Mouse (Mus musculus) bone marrow macrophage, adult 2 months (primary cell): ENCODE data around the gene Cttnbp2nl. TPM values are rescaled to one million over a fixed set of nuclear protein-coding genes. Genes with fewer than 3 reads are reported as not detected.

Source experiments
- H3K27ac ChIP-seq: 2 replicates; pipeline ENCODE4 v1.5.1; 2012; ENCODE audit warnings: low read depth, low read length; ENCODE audit not compliant: insufficient read depth
- H3K4me1 ChIP-seq: 2 replicates; pipeline ENCODE4 v1.6.1; 2012; ENCODE audit warnings: low read length; ENCODE audit not compliant: control insufficient read depth, insufficient read depth
- H3K4me3 ChIP-seq: 2 replicates; pipeline ENCODE4 v1.5.1; 2012; ENCODE audit warnings: mild to moderate bottlenecking, low read length, moderate library complexity; ENCODE audit not compliant: insufficient read depth
- CTCF ChIP-seq: IDR thresholded peaks from 2 replicates; pipeline ENCODE4 v1.5.1; 2012; ENCODE audit warnings: low read depth, mild to moderate bottlenecking, low read length, moderate library complexity
- POLR2A ChIP-seq: IDR thresholded peaks from 2 replicates; pipeline ENCODE4 v1.6.1; 2012; ENCODE audit warnings: mild to moderate bottlenecking, low read depth, low read length, borderline replicate concordance
- polyA plus RNA-seq: library from polyadenylated mRNA; stranded (reverse); fragments of >200 nt; gene quantifications from 2 replicates; pipeline ENCODE4 v1.2.4, GENCODE M21; 2012; ENCODE audit not compliant: missing spikeins, insufficient read depth, insufficient read length

The Cttnbp2nl gene
- polyA plus RNA-seq, 1 experiment: 127 TPM

DNA sequence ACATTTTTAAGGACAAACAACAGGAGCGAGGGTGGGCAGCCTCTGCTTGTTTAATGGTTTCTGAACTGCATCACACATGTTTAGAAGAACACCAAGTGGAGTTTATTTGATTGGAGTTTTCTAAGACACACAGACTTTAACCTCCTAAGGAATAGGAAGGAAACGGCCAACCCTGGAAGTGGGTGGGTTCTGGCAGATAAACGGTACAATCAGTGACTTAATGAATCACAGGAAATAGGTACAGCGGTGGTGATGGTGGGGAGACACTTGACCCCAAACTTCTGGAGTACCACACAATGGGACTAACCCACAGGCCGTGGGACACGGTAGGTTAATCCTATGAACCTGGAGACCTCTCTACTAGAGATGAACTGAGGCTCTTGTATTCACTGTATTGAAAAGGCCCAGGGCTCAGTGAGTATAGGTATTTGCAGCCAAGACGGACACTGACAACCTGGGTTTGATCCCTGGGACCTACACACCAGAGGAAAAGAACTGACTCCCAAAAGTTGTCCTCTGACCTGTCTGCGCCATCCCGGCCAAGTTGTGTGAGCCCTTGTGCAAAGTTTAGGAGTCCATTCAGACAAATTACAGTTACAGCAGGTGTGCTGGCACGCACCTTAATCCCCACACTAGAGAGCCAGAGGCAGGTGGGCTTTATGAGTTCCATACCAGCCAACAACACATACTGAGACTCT is 34.7 kb downstream of the Cttnbp2nl start:
- Histone ChIP-seq H3K27ac (no peak overlapping the region), H3K4me1 (peaks cover 62% of the 10 kb centered on the region), H3K4me3 (no peak overlapping the region)
- TF ChIP-seq POLR2A (no peak), CTCF (no peak)

GRCm38 (mm10) chr3:105017314-105017713 is 35.6 kb downstream of the Cttnbp2nl start:
- H3K27ac ChIP-seq: no peak overlapping the region
- no peak overlapping the region for H3K4me3 ChIP-seq
- peaks cover 54% of the 10 kb centered on the region for H3K4me1 ChIP-seq
- TF ChIP-seq CTCF (no peak), POLR2A (no peak)

DNA sequence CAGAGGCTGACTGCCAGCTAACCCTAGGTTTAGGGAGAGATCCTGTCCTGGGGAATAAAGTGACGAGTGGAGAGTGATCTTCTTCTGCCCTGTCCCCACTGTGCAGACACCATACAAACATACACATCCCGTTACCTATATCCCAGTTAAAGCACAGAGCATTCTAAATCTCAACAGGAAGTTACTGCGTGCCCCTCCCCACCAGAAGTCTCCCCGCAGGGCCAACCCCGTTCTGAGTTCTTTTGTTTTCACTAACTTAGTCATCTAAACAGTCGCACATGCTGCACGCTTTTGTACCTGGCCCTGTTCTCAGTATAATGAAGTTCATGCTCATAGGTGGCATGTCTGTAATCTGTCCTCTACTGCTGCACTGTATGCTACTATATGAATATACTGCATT is 36.7 kb downstream of the Cttnbp2nl start:
- Histone ChIP-seq H3K4me1 (peaks cover 44% of the 10 kb centered on the region), H3K4me3 (no peak overlapping the region), H3K27ac (no peak overlapping the region)
- TF ChIP-seq CTCF (no peak), POLR2A (no peak)

DNA sequence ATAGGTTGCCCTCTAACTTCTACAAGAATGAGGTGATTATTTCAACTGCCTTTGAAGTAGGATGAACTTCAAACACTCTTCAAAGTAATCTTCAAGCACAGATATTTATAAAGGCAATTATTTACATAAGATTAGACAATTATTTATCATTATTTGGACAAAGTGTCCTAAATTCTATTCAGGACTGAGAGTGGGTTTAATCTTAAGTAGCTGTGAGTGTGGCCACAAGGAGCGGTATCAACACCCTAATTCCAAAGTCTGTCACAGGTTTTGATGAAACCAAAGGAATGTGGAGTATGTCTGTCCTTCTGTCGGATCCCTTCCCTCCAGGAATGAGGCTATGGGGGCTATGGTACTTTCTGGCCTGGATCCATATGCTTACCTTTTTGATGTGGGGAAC is 38.0 kb downstream of the Cttnbp2nl start:
- TF ChIP-seq CTCF: no peak
- no peak for TF ChIP-seq POLR2A
- Histone ChIP-seq H3K27ac (no peak overlapping the region), H3K4me3 (no peak overlapping the region), H3K4me1 (peaks cover 43% of the 10 kb centered on the region)

DNA sequence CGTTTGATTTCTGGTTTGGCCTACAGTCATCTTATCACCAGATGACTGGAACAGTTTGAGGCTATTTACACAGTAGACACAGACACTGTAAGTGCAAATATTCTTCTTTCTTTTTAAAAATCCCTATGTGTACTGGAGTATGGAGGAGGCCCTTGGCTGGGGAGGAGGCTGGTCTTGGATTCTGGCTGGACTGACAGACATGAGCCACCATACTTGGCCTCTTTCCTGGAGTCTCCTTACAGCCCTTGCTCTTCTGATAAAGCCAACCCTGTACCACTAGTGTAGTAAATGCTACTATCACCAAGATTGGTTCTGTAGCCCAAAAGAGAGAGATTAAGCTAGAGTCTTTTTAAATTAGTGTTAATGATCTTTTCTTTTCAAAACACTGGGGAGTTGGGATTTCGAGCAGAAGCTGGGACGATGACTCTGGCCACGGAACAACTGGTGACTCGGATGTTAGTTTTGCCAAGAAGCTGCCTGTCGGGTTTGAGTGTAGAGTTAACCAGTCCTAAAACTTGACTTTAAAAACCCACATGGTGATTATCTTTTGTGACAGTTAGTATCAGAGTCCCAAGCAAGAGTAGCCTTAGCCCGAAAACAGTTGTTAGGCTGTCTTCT is 40.1 kb downstream of the Cttnbp2nl start:
- TF ChIP-seq POLR2A (no peak), CTCF (no peak)
- H3K4me1 ChIP-seq: peaks cover 27% of the 10 kb centered on the region
- no peak overlapping the region for H3K27ac ChIP-seq
- no peak overlapping the region for H3K4me3 ChIP-seq

DNA sequence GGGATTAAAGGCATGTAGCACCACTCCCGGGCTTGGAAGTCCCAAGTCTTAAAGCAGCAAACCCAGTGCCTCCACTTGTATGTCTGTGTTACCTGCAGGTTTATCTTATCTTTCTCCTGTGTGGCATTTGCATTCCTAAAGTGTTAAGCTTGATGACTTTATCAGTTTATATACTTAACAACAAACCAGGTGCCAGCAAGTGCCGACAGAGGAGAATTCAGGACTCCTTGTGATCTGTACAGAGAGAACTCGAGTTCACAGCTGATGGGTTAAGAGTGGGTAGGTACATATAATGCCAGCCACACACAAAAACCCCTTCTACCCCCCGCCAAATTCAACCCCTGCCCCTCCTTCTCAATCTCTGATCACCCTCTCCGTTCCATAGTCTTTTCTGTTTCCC is 41.1 kb downstream of the Cttnbp2nl start:
- TF ChIP-seq POLR2A (no peak), CTCF (no peak)
- Histone ChIP-seq H3K27ac (no peak overlapping the region), H3K4me3 (no peak overlapping the region), H3K4me1 (peaks cover 26% of the 10 kb centered on the region)

GRCm38 (mm10) chr3:105010681-105011339 is 42.1 kb downstream of the Cttnbp2nl start:
- Histone ChIP-seq H3K27ac (no peak overlapping the region), H3K4me1 (peaks cover 18% of the 10 kb centered on the region), H3K4me3 (no peak overlapping the region)
- TF ChIP-seq POLR2A (no peak), CTCF (no peak)

DNA sequence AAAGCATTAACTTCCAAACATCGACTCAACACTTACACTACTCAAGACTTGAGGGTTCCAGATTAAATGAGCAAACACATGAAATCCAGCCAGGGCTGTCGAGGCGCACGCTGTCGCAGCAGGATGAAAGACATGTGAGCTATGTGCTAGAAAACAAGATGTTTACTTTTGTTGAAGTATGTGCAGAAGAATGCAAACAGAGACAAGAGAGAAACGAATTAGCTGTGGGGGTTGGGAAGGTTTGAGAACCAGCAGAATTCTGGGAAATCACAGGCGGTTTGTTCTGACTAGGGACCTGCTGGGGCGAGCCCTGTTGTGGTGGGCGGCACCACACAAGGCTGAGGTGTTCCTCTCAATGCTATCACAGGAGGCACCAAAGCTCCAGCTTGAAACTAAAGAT is 44.9 kb downstream of the Cttnbp2nl start:
- H3K27ac ChIP-seq: no peak overlapping the region
- TF ChIP-seq CTCF (no peak), POLR2A (no peak)
- H3K4me3 ChIP-seq: no peak overlapping the region
- H3K4me1 ChIP-seq: peaks cover 15% of the 10 kb centered on the region

GRCm38 (mm10) chr3:105006101-105006500 is 46.8 kb downstream of the Cttnbp2nl start:
- H3K27ac ChIP-seq: no peak overlapping the region
- TF ChIP-seq POLR2A (no peak), CTCF (no peak)

GRCm38 (mm10) chr3:105005561-105006065 is 47.3 kb downstream of the Cttnbp2nl start:
- Histone ChIP-seq H3K4me1 (peaks cover 27% of the 10 kb centered on the region), H3K27ac (no peak overlapping the region), H3K4me3 (no peak overlapping the region)
- TF ChIP-seq POLR2A (no peak), CTCF (no peak)

More at GRCm38 (mm10) chr3:105006101-105006500, 46.8 kb downstream of the Cttnbp2nl start:
- H3K4me3 ChIP-seq: no peak overlapping the region
- peaks cover 28% of the 10 kb centered on the region for H3K4me1 ChIP-seq
